Mouse (Mus musculus) intestine, embryonic 14.5 days (tissue): ENCODE measurements around the gene Tmc3. TPM values are rescaled to one million over a fixed set of nuclear protein-coding genes. Genes with fewer than 3 reads are reported as not detected.

Experiments used
- ATAC-seq: fragments of 200-750 bp; cut with Nextera tagmentation; replicated peaks from 2 replicates; pipeline ENCODE4 v1.8.0; 2017; ENCODE audit warnings: low read depth, moderate number of reproducible peaks, moderate TSS enrichment, moderate library complexity; ENCODE audit not compliant: low FRiP score, low TSS enrichment
- DNase-seq: peaks from one replicate; pipeline ENCODE4 v3.0.0-alpha.2; 2018; ENCODE audit warnings: low spot score
- H3K27ac ChIP-seq: fragments of 300-500 bp; sonication (generic); 2 replicates; pipeline ENCODE4 v1.5.1; 2014; ENCODE audit warnings: low read depth, mild to moderate bottlenecking, control low read depth
- H3K27me3 ChIP-seq: fragments of 300-500 bp; sonication (generic); replicated peaks from 2 replicates; pipeline ENCODE4 v1.6.1; 2014; ENCODE audit warnings: low read length, control low read depth; ENCODE audit not compliant: control insufficient read depth, insufficient read depth
- H3K36me3 ChIP-seq: fragments of 300-500 bp; sonication (generic); 2 replicates; pipeline ENCODE4 v1.6.1; 2014; ENCODE audit warnings: low read length, control low read depth; ENCODE audit not compliant: control insufficient read depth, insufficient read depth
- H3K4me1 ChIP-seq: fragments of 300-500 bp; sonication (generic); replicated peaks from 2 replicates; pipeline ENCODE4 v1.6.1; 2014; ENCODE audit warnings: low read length, control low read depth, mixed read lengths; ENCODE audit not compliant: control insufficient read depth, insufficient read depth
- H3K4me2 ChIP-seq: fragments of 300-500 bp; sonication (generic); 2 replicates; pipeline ENCODE4 v1.6.1; 2014; ENCODE audit warnings: low read length
- H3K4me3 ChIP-seq: fragments of 300-500 bp; sonication (generic); 2 replicates; pipeline ENCODE4 v1.5.1; 2014; ENCODE audit warnings: low read depth, low read length, control low read depth, mixed read lengths
- H3K9ac ChIP-seq: fragments of 300-500 bp; sonication (generic); 2 replicates; pipeline ENCODE4 v1.6.1; 2014; ENCODE audit warnings: mild to moderate bottlenecking, low read length
- H3K9me3 ChIP-seq: fragments of 300-500 bp; sonication (generic); 2 replicates; pipeline ENCODE4 v1.6.1; 2016; ENCODE audit warnings: low read length, control low read depth; ENCODE audit not compliant: control insufficient read depth
- WGBS: fragments of 180-500 bp; shearing (Covaris S2); extraction: QIAGEN DNeasy Blood & Tissue Kit; methylation state at CpG from one replicate; pipeline ENCODE4 v1.1.7; 2014; 5-methylcytosine and 5-hydroxymethylcytosine counted together
- polyA plus RNA-seq: library from polyadenylated mRNA; unstranded; fragments of >200 nt; fragmentation: Nextera tagmentation; extraction: Ambion mirVana; gene quantifications from 2 replicates; pipeline ENCODE4 v1.2.1, GENCODE M21; 2014

The Tmc3 gene
- polyA plus RNA-seq, 1 experiment from 2014 or later = 1.2 TPM

DNA sequence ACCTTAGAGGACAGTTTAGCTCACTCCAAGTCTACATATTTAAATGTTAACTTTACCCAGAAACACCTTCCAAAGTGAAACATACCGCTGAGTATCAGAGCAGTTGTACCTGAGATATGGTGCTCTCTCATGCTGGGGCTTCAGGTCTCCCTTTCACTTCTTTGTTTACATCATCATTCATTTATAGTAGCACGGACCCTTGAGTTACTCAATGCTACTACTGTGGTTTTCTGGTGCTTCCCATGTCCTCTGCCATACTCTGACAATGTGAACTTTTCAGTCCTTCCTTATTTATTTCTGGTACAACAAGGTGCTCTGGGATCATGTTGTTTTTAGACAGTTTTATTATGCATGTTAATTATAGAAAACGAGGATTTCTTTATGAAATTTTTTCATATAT, 25.2 kb upstream of the Tmc3 start:
- H3K4me1 ChIP-seq = no peaks in the 10 kb centered on the region
- DNase-seq = no peak
- H3K4me3 ChIP-seq = no peak overlapping the region
- WGBS = 71% methylated on average over 3 of the region's 3 CpGs
- no peak for ATAC-seq
- H3K27me3 ChIP-seq = no peaks in the 10 kb centered on the region
- H3K27ac ChIP-seq = no peak overlapping the region
- no peak overlapping the region for H3K4me2 ChIP-seq
- H3K9me3 ChIP-seq = no peaks in the 10 kb centered on the region
- no peaks in the 10 kb centered on the region for H3K36me3 ChIP-seq
- no peak overlapping the region for H3K9ac ChIP-seq

DNA sequence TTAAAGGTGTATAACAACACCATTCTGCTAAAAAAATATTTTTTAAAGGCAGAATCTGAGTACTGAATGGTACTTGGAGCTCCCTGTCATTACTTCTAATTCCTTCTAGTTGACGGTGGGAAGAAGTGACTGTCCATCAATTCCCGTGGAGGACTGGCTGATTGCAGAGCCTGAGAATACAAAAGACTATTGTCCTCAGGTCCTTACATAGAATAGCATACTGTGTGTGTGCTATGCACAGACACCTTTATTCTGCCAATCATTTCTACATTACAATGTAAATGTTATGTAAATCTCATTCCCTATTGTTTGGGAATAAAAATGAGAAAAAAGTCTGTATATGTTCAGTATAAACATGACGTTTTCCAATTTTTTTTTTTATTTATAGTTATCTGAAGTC, 22.9 kb upstream of the Tmc3 start:
- Histone ChIP-seq H3K27me3 (no peaks in the 10 kb centered on the region), H3K36me3 (no peaks in the 10 kb centered on the region), H3K9ac (no peak overlapping the region), H3K4me2 (no peak overlapping the region), H3K27ac (no peak overlapping the region), H3K9me3 (no peaks in the 10 kb centered on the region), H3K4me1 (no peaks in the 10 kb centered on the region), H3K4me3 (no peak overlapping the region)
- ATAC-seq = no peak
- no peak for DNase-seq
- 47% methylated on average over 3 of the region's 3 CpGs for WGBS

DNA sequence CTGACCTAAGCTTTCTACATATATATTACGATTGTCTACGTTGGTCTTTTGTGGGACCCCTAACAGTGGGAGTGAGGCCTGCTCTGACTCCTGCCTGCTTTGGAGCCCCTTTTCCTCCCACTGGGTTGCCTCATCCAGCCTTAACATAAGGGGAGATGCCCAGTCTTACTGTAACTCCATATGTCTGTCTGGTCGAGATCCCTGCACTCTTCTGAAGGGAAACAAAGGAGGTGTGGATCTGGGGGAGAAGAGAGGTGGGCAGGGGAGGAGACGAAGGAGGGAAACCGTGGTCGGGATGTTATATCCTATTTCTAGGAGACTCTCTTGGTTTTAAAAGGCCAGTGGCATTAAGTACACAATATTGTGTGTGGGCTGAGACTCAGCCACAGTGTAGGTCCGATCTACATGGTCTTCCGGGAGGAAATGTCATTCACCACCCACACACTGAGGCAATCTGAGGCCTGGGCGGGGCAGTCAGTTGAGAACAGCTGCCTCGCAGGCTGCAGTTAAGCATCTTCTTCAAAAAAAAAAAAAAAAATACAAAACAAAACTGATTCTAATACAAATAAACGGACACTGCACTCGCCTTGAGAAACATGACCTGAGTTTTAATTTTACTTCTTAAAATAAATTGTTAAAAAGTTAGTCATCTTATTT, 20.0 kb upstream of the Tmc3 start:
- no peak overlapping the region for H3K9ac ChIP-seq
- no peak overlapping the region for H3K27ac ChIP-seq
- H3K4me2 ChIP-seq = no peak overlapping the region
- no peak for DNase-seq
- H3K9me3 ChIP-seq = no peaks in the 10 kb centered on the region
- H3K27me3 ChIP-seq = no peaks in the 10 kb centered on the region
- H3K4me1 ChIP-seq = no peaks in the 10 kb centered on the region
- no peak overlapping the region for H3K4me3 ChIP-seq
- no peaks in the 10 kb centered on the region for H3K36me3 ChIP-seq
- WGBS = 59% methylated on average over 12 of the region's 12 CpGs
- no peak for ATAC-seq

DNA sequence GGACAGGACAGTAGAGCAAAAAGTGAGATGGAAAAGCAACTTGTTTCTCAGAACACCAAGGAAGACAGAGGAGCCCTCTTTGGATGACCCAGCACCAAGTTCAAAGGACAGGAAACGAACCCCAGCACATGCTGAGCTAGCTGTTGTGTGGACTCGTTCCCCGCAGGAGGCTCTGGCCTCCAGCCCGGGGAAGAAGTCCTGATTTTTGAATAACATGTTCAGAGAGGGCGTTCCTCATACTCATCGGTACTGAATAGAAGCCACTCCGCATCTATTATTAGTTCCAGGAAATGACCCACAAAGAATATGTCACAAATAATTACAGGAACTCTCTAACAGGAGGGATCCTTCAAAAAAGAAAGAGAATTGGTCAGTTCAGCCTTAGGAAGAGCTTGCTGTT, 18.8 kb upstream of the Tmc3 start:
- H3K4me2 ChIP-seq = no peak overlapping the region
- H3K4me3 ChIP-seq = no peak overlapping the region
- no peaks in the 10 kb centered on the region for H3K27me3 ChIP-seq

DNA sequence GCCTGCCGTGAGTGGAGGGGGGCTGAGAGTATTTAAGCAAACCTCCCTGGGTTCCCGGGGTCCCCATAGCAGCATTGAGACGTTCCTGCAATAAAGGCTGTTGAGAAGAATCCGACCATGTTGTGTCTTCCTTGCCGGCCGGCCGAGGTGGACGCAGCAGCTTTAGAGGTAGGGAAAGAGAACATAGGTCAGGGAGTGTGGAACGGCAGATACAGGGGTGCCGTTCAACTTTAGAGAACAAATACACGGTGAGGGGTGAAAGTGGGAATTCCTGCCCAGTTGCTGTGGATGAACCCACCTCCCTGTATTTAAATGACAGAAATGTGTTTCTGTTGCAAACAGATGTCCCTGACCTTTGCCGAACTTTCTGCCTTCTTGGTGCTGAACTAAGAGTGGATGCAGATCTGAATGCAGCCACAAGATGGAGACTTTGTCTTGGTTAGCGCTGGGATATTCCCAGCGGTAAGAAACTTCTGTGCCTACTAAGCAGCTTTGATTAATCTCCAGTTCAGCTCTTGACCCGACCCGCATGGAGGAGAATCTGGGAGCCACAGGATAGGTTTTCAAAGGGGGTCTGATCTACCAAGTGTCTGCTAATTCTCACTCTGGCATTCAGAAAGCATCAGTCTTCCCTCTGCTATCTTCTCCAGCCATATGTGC, 16.8 kb upstream of the Tmc3 start:
- ATAC-seq (no peak), DNase-seq (no peak)
- no peaks in the 10 kb centered on the region for H3K4me1 ChIP-seq
- H3K27me3 ChIP-seq = no peaks in the 10 kb centered on the region
- no peak overlapping the region for H3K4me3 ChIP-seq
- H3K9me3 ChIP-seq = no peaks in the 10 kb centered on the region
- H3K27ac ChIP-seq = no peak overlapping the region
- 45% methylated on average over 16 of the region's 16 CpGs for WGBS
- no peaks in the 10 kb centered on the region for H3K36me3 ChIP-seq
- H3K9ac ChIP-seq = no peak overlapping the region
- H3K4me2 ChIP-seq = no peak overlapping the region

More for the DNA sequence above, 18.8 kb upstream of the Tmc3 start:
- Histone ChIP-seq H3K4me1 (no peaks in the 10 kb centered on the region), H3K9me3 (no peaks in the 10 kb centered on the region), H3K27ac (no peak overlapping the region), H3K9ac (no peak overlapping the region), H3K36me3 (no peaks in the 10 kb centered on the region)
- DNase-seq (no peak), ATAC-seq (no peak)
- WGBS = 41% methylated on average over 7 of the region's 7 CpGs

DNA sequence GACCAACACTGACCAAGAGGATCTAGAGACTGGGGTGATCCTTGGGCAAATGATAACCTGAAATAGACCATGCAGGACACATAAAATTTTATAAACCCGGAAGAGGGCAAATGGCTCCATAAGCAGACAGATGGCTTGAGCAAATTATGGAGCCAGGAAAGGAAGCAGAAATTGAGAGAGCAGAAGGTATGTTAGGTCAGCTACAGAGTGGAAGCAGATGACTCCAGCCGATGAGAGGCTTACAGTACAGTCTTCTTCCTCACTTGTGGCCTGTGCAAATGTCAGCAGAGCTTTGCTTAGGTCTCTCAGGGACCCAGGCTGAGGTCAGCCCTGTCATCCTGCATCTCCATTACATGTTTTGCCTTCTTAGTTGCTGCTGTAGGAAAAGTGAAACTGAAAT, 15.9 kb upstream of the Tmc3 start:
- H3K4me2 ChIP-seq = no peak overlapping the region
- H3K36me3 ChIP-seq = no peaks in the 10 kb centered on the region
- no peaks in the 10 kb centered on the region for H3K9me3 ChIP-seq
- H3K4me3 ChIP-seq = no peak overlapping the region
- H3K27ac ChIP-seq = no peak overlapping the region
- H3K9ac ChIP-seq = no peak overlapping the region
- 94% methylated on average over 2 of the region's 2 CpGs for WGBS
- DNase-seq = no peak
- H3K4me1 ChIP-seq = no peaks in the 10 kb centered on the region
- no peaks in the 10 kb centered on the region for H3K27me3 ChIP-seq
- ATAC-seq = no peak

DNA sequence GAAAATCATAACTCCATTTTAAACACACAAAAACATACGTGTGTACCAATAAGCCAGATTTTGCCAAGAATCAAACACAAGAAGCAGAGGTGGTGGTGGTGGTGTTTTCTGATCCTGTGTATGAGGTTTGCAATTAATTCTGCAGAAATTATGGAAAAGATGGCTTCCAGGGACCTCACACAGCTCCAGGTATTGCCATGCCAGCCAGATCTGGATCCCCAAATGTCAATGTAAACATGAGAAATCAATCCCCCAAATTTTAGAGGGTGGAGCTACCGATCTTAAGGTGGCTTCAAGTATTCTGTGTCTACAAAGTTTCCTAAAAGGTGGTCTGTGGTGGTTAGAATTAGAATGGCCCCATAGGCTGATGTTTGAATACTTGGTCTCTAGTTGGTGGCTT, 15.3 kb upstream of the Tmc3 start:
- Histone ChIP-seq H3K4me2 (no peak overlapping the region), H3K27ac (no peak overlapping the region), H3K27me3 (no peaks in the 10 kb centered on the region), H3K9ac (no peak overlapping the region), H3K4me3 (no peak overlapping the region), H3K9me3 (no peaks in the 10 kb centered on the region), H3K36me3 (no peaks in the 10 kb centered on the region), H3K4me1 (no peaks in the 10 kb centered on the region)
- DNase-seq (no peak), ATAC-seq (no peak)
- 84% methylated on average over 2 of the region's 2 CpGs for WGBS

DNA sequence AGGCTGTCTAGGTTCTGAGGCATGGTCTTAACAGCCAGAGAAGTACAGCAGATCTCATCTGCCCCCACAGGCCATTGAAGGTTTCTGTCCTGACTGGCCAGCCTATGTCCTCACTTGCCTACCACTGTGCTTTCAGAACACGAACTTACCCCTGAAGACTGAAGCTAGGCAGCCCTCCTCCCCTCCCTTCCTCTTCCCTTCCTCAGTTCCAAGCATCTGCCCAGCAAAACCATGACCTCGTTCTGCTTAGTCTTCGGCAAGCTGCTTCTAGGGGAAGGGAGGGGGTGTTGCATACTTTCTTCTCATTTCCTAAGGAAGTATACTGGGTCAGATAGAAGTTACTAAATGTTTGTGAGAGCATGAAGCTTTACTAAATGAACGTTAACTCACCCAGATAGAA, 13.7 kb upstream of the Tmc3 start:
- Histone ChIP-seq H3K9ac (no peak overlapping the region), H3K4me3 (no peak overlapping the region), H3K9me3 (no peaks in the 10 kb centered on the region), H3K27me3 (no peaks in the 10 kb centered on the region), H3K4me1 (no peaks in the 10 kb centered on the region), H3K27ac (no peak overlapping the region), H3K36me3 (no peaks in the 10 kb centered on the region), H3K4me2 (no peak overlapping the region)
- WGBS = 50% methylated on average over 4 of the region's 4 CpGs
- ATAC-seq = no peak
- DNase-seq = no peak

DNA sequence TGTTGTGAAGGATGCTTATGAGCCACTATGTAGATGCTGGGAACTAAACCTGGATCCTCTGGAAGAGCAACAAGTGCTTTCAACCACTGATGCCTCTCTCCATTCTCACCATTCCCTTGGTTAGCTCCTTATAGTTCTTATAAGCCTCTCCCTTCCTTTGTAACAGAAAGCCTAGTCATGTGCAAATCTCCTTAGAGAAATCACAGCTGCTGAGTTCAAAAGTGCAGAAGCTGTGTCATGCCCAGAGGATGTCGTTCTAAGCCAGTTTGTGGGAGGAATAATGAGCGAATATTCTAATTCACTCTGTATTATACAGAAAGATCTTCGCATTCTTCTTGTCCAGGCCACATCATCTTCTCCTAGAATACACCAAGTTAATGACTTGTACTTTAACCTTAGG, 12.8 kb upstream of the Tmc3 start:
- ATAC-seq = no peak
- Histone ChIP-seq H3K9ac (no peak overlapping the region), H3K4me1 (no peaks in the 10 kb centered on the region), H3K9me3 (no peaks in the 10 kb centered on the region), H3K4me2 (no peak overlapping the region), H3K36me3 (no peaks in the 10 kb centered on the region), H3K27ac (no peak overlapping the region), H3K27me3 (no peaks in the 10 kb centered on the region), H3K4me3 (no peak overlapping the region)
- WGBS = 49% methylated on average over 3 of the region's 3 CpGs
- no peak for DNase-seq
